Mouse (Mus musculus): Measurements from ENCODE around the gene Set.

GRCm38 (mm10) chr2:30057223-30057904 lies at the start of gene Set:
- no peak for TF ChIP-seq POLR2A (IDR thresholded peaks at IDR 0.05; ENCODE audit: insufficient read depth, low read length)
- no peak for TF ChIP-seq EP300 (IDR thresholded peaks at IDR 0.05; ENCODE audit: insufficient read depth, low read depth, low read length)
- no peak for TF ChIP-seq CTCF (IDR thresholded peaks at IDR 0.05; ENCODE audit: low read depth, low read length)
